Mouse (Mus musculus): ENCODE data around the gene Lcn10.
"Not testable (repeated sequence)": the region's sequence is repeated elsewhere in the genome, so short reads cannot be mapped to it uniquely, and the experiment has no call there.

Gene Lcn10

DNA sequence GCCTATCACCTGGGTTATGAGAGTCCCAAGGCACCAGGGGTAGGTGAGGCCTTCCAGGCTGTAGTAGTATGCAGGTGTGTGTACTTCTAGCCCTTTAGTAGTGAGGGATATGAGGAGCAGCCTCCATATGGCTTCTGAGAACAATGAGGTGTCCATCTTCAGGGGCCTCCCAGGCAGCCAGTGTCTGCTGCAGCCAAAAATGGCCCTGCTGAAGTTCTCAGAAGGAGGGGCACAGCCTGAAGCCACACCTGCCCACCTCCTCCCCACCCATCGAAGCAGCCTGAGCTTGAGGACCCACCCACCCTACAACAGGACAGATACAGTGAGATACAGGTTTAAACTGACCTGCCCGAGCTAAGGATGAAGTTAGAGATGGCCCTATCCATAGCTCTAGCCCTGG lies at the start of gene Lcn10:
Lcn10 (plus strand) TSS at position 301 of the 400 bp plus-strand sequence.
- no peak for DNase-seq (ENCODE audit: low spot score)

DNA sequence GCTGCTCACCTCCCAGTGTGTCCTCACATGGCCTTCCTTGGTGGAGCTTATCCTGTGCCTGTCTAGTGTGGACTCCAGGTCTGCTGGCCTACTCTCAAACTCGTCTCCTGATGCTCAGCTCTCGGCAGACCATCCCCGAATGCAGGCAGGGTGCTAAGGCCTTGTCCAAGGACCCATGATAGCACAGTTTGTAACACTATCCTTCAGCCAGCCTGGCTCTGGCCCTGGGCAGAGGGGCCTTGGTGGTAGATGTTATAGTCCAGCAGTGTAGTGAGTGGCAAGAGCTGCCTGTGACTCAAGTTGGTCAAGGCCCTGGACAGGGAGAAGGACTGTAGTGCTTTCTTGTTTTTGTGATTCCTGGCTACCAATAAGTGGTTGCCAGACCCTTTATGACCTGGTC lies 48.9 kb upstream of the Lcn10 start:
- no peak for DNase-seq (ENCODE audit: low spot score)

- DNase-seq (ENCODE audit: low spot score) = no peak
Measured at GRCm38 (mm10) chr2:25634046-25634445, 48.5 kb upstream of the Lcn10 start.

- no peak for DNase-seq (ENCODE audit: low spot score)
Measured at GRCm38 (mm10) chr2:25639890-25640289, 42.6 kb upstream of the Lcn10 start.

DNA sequence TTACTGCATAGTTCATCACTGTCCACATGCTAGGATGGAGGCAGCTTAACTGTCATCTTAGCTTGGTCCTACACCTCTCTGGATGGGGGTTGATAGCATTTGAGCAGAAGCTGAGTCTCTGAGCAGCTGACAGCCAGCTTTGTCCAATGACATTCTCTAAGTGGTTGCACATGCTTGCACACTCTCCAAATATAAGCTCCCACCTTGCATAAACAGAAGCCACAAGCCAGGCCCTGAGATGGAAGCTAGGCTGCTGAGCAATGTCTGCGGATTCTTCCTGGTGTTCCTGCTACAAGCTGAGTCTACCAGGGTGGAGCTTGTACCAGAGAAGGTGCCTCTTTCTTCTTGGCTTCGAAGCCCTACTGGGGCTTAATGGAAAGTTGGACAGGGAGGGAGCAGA lies 29.6 kb upstream of the Lcn10 start, which contains the start of gene Lcn8:
Lcn8 (plus strand) TSS at position 219 of the 400 bp plus-strand sequence.
- DNase-seq (ENCODE audit: low spot score) = no peak

DNA sequence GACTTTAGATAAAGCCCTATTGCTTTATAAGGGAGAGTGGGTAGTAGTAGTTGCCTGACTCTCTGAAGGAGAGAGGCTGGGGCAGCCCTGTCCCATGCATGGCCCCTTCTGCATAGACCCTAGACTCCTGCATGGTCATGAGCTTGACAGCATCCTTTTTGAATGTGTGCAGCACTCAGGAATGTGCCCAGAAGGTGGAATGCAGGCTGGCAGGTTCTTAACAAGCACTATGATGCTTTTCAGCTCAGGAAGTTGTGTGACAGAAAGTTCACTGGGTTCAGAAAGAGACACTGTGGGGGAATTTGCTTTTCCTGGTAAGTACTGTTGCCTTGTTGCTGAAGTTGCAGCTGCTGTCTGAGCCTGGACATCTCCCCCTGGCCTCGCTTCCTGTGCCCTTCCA lies 28.0 kb upstream of the Lcn10 start:
- peak; percentile 11 for DNase-seq (ENCODE audit: low spot score)

GRCm38 (mm10) chr2:25656691-25657090 lies 25.8 kb upstream of the Lcn10 start:
- peak; percentile 30 for DNase-seq (ENCODE audit: low spot score)

GRCm38 (mm10) chr2:25657246-25657645 lies 25.3 kb upstream of the Lcn10 start:
- DNase-seq (ENCODE audit: low spot score) = no peak

- no peak for DNase-seq (ENCODE audit: low spot score)
Measured at GRCm38 (mm10) chr2:25657652-25658051, 24.9 kb upstream of the Lcn10 start, which contains the start of gene Lcn5. Gene Lcn5, plus strand, starts transcription at chr2:25657952.

DNA sequence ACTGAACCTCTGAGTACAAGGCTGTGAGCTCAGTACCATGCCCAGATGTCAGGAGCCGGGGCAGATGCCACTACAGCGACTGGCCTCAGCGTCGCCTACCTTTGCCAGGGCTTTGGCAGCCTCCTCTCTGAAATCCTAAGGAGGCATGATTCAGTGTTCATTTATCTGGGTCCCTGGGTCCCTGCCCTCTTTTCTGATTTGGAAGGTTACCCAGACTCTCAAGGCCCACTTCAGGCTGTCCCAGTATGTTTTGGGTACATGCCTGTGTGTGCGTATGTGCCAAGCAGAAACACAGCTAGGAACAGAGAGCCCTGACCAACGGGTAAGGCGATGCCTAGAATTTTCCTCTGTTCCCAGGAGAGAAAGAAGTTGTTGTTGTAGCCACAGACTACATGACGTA lies 22.2 kb upstream of the Lcn10 start:
- DNase-seq (ENCODE audit: low spot score) = no peak

DNA sequence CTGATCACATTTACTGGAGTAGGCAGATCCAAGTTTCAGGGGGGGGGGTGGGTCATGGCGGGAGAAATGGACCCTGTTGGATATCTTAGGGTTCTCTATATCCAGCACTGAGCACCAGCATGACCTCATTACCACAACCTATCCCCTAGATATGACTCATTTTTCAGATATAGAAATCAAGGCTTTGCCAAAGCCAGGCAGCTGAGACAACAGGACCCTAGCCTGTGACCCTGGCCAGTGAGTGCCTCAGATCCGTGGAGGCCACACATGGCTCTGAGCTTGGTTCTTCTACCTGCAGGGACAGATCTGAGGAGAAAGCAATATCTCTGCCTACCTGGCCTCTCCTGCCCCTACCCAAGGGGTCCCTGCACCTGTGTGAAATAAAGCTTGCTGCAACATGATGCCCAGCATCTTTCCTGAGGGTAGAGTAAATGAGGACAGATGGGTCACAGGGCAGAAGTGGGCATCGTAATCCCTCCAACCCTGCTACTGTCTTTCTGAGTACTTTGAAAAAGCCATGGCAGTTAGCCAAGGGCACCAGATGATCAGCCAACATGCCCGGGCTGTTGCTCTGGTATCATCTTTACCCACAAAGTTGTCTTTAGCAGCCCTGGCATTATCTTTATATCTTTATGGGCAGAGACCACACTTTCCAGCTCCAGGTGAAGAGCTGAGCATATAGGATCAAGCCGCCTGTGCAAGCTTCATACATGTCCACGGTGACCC lies 21.1 kb upstream of the Lcn10 start:
- no peak for DNase-seq (ENCODE audit: low spot score)

DNA sequence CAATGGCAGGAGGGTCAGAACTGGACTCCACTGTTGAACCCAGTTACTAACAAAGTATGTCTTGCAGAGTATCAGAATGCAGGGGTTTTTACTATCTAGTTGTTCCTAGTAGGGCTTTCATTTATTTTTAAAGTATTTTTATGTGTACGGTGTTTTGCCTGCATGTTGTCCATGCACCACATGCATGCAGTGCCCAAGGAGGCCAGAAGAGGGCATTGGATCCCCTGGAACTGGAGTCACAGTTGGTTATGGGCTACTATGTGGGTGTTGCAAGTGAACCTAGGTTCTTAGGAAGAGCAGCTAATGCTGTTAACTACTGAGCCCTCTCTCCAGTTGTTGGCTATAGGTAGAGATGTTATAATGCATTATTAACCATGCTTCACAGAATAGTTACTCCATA lies 19.0 kb upstream of the Lcn10 start:
- peak; percentile 17 for DNase-seq (ENCODE audit: low spot score)

- no peak for DNase-seq (ENCODE audit: low spot score)
Measured at GRCm38 (mm10) chr2:25664125-25664524, 18.4 kb upstream of the Lcn10 start.

- DNase-seq (ENCODE audit: low spot score) = no peak
Measured at GRCm38 (mm10) chr2:25666516-25666915, 16.0 kb upstream of the Lcn10 start.

GRCm38 (mm10) chr2:25676486-25676885 lies 6.0 kb upstream of the Lcn10 start, which contains the start of gene Lcn6:
Gene Lcn6, plus strand, starts transcription at chr2:25676786.
- no peak for DNase-seq (ENCODE audit: low spot score)

DNA sequence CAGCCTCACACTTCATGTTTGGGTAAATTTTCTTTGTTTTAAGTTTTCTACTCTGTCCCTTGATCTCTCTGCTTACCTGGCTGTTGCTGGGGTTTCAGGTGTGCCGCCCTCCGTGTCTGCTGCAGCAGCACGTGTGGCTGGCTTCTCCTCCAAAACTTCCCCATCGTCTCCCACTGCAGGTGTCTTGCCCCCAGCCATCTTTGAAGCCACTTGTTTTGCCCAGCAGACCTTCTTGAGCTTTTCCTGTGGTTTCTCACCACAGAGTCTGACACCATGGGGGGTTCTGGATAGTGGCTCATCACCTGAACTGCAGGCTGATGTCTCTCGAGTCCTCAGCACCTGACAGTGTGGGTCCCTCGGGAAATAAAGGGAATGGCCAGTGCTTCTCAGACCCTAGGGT lies 3.0 kb upstream of the Lcn10 start:
- no peak for DNase-seq (ENCODE audit: low spot score)

- DNase-seq (ENCODE audit: low spot score) = no peak
Measured at GRCm38 (mm10) chr2:25686941-25687340, 4.4 kb downstream of the Lcn10 start.

DNA sequence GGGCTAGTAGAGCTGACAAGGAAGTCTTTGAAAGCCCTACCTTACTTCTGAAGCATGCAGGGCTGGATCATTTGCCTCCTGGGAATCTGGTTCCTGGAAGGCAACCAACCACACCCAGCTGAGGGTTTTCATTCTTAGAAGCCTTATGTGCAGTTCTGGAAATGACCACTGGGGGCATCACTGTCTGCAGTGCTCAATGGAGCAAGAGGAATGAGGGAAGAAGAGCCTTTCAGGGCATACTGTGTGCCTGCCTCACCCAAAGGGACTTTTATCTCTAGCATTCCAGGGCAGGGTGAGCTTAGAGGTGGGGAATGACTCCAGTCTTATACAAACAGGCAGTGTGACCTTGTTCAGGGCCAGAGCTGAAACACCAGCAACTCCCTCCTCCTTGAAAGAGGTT lies 12.1 kb downstream of the Lcn10 start:
- DNase-seq (ENCODE audit: low spot score) = peak; percentile 52

DNA sequence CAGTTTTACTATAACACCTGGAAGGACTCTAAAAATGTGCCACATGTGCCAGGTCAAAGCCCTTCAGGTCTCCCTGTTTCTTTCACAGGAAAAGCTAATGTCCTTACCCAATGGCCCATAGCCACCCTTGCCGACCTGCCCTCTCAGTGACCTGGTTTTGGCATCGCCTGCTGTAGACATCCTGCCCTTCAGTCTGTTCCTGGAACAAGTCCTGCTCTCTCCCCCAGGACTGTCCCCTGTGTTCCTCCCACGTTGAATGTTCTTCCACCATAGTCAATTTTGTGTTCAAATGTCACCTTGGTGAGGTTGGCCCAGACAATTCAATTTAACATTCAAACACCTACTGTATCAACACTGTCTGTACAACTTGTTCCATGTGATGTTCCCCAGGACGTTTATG lies 14.4 kb downstream of the Lcn10 start:
- no peak for DNase-seq (ENCODE audit: low spot score)

- DNase-seq (ENCODE audit: low spot score) = no peak
Measured at GRCm38 (mm10) chr2:25698696-25699095, 16.2 kb downstream of the Lcn10 start.

- DNase-seq (ENCODE audit: low spot score) = not testable (repeated sequence)
Measured at GRCm38 (mm10) chr2:25699743-25700142, 17.2 kb downstream of the Lcn10 start, which contains the start of gene Obp2a. Gene Obp2a, plus strand, starts transcription at chr2:25700043.

DNA sequence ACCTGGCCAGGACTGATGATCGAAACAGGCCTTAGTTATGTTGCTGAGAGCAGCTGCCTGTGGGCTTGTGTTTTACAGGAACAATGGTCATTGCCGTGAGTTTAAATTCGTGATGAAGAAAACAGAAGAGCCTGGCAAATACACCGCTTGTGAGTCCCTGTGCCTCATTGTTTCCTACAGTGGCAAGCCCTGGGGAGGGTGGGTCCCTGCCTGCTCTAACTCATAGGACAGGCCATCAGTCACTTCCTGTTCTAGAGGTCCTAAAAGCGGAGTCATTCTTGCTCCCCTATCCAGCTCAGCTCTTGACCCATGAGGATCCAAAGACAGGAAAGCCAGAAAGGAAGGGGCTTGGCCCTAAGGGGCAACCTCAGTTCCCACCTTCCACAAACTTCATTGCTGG lies 18.5 kb downstream of the Lcn10 start:
- DNase-seq (ENCODE audit: low spot score) = no peak

DNA sequence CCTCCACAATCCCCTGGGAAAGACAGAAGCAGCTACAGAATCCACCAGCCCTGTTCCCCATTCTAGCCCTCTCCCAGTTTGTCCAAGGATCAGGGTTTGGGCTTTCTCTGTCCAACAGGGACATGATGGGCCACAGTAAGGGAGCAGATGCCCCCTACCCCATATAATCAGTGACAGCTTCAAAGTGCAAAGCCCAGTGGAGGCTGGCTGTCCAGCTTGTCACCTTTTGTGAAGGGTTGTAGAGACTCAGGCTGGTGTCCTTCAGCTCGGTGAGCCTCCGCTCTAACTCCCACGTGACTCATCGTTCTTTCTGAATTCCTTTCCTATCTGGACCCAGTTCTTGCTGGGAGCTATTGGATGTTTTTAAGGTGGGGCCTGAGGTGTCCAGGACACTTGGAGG lies 21.2 kb downstream of the Lcn10 start:
- no peak for DNase-seq (ENCODE audit: low spot score)
